Mouse (Mus musculus) lung, adult 2 months (tissue): ENCODE measurements around the gene Tmem210. TPM values are rescaled to one million over a fixed set of nuclear protein-coding genes. Genes with fewer than 3 reads are reported as not detected.

Source experiments
- DNase-seq: peaks from one replicate; pipeline ENCODE4 v3.0.0; 2022
- H3K4me1 ChIP-seq: fragments of 200-500 bp; 2 replicates; pipeline ENCODE4 v1.6.1; 2011; ENCODE audit warnings: low read length; ENCODE audit not compliant: control insufficient read depth, insufficient read depth
- H3K4me3 ChIP-seq: fragments of 200-500 bp; replicated peaks from 2 replicates; pipeline ENCODE3; 2011; ENCODE audit warnings: low read depth, mild to moderate bottlenecking, control low read depth, low read length; ENCODE audit errors: extremely low read depth
- CTCF ChIP-seq: fragments of 200-500 bp; IDR thresholded peaks from 2 replicates; pipeline ENCODE4 v1.5.1; 2011; ENCODE audit warnings: mild to moderate bottlenecking, low read length, control low read depth; ENCODE audit not compliant: insufficient read depth
- POLR2A ChIP-seq: fragments of 200-500 bp; IDR thresholded peaks from 2 replicates; pipeline ENCODE4 v1.6.1; 2011; ENCODE audit warnings: low read depth, mild to moderate bottlenecking, control low read depth, low read length, borderline replicate concordance; ENCODE audit errors: extremely low read depth
- WGBS: fragments of 180-500 bp; shearing (Covaris S2); methylation state at CpG from one replicate; pipeline ENCODE4 v1.1.7; 2018; 5-methylcytosine and 5-hydroxymethylcytosine counted together
- polyA plus RNA-seq: library from polyadenylated mRNA; depleted of rRNA; stranded (reverse); fragments of >200 nt; gene quantifications from 2 replicates; pipeline ENCODE4 v1.2.3, GENCODE M21; 2012

Gene Tmem210
- polyA plus RNA-seq, 1 experiment = not detected

GRCm38 (mm10) chr2:25264851-25265250 lies 23.1 kb upstream of the Tmem210 start:
- no peak overlapping the region for H3K4me3 ChIP-seq
- TF ChIP-seq CTCF = no peak
- no peak for TF ChIP-seq POLR2A
- DNase-seq = no peak
- WGBS = 44% methylated on average over 3 of the region's 3 CpGs
- H3K4me1 ChIP-seq = peaks cover 10% of the 10 kb centered on the region

GRCm38 (mm10) chr2:25265897-25266656 lies 21.9 kb upstream of the Tmem210 start:
- 51% methylated on average over 6 of the region's 6 CpGs for WGBS
- H3K4me1 ChIP-seq = peaks cover 10% of the 10 kb centered on the region
- H3K4me3 ChIP-seq = no peak overlapping the region
- TF ChIP-seq CTCF (no peak), POLR2A (no peak)
- no peak for DNase-seq

GRCm38 (mm10) chr2:25266720-25267119 lies 21.2 kb upstream of the Tmem210 start:
- 20% methylated on average over 2 of the region's 2 CpGs for WGBS
- TF ChIP-seq CTCF = no peak
- TF ChIP-seq POLR2A = no peak
- Histone ChIP-seq H3K4me1 (peaks cover 15% of the 10 kb centered on the region), H3K4me3 (no peak overlapping the region)
- DNase-seq = no peak

GRCm38 (mm10) chr2:25267241-25267640 lies 20.7 kb upstream of the Tmem210 start:
- DNase-seq = no peak
- Histone ChIP-seq H3K4me3 (no peak overlapping the region), H3K4me1 (peaks cover 15% of the 10 kb centered on the region)
- TF ChIP-seq CTCF = no peak
- no peak for TF ChIP-seq POLR2A

- Histone ChIP-seq H3K4me3 (no peak overlapping the region), H3K4me1 (peaks cover 16% of the 10 kb centered on the region)
- no peak for DNase-seq
- TF ChIP-seq CTCF = no peak
- TF ChIP-seq POLR2A = no peak
- 78% methylated on average over 4 of the region's 4 CpGs for WGBS
Observed at GRCm38 (mm10) chr2:25267746-25268309, 20.1 kb upstream of the Tmem210 start.

GRCm38 (mm10) chr2:25271827-25272511 lies 16.0 kb upstream of the Tmem210 start, which contains the start of the genes Ssna1 and Anapc2:
Gene Ssna1, minus strand, starts transcription at chr2:25272438.
Gene Anapc2, plus strand, starts transcription at chr2:25272478.
- under 1% methylated on average over 55 of the region's 55 CpGs for WGBS
- TF ChIP-seq POLR2A (peak; percentile 89; the same call in 1 of the 2 replicates), CTCF (no peak)
- Histone ChIP-seq H3K4me1 (peaks cover 12% of the 10 kb centered on the region), H3K4me3 (peak within 1 kb of the TSS; percentile 72)
- peak; percentile 98 for DNase-seq

GRCm38 (mm10) chr2:25272515-25272914 lies 15.4 kb upstream of the Tmem210 start:
- Histone ChIP-seq H3K4me3 (peak overlapping the region; percentile 72), H3K4me1 (peaks cover 12% of the 10 kb centered on the region)
- no peak for DNase-seq
- WGBS = under 1% methylated on average over 29 of the region's 29 CpGs
- TF ChIP-seq CTCF = no peak
- TF ChIP-seq POLR2A = no peak

- DNase-seq = no peak
- peaks cover 12% of the 10 kb centered on the region for H3K4me1 ChIP-seq
- WGBS = 29% methylated on average over 16 of the region's 16 CpGs
- TF ChIP-seq CTCF = no peak
- TF ChIP-seq POLR2A = no peak
- peak overlapping the region; percentile 72 for H3K4me3 ChIP-seq
Observed at GRCm38 (mm10) chr2:25273010-25273409, 14.9 kb upstream of the Tmem210 start.

- 64% methylated on average over 13 of the region's 13 CpGs for WGBS
- no peaks in the 10 kb centered on the region for H3K4me1 ChIP-seq
- H3K4me3 ChIP-seq = no peak overlapping the region
- TF ChIP-seq CTCF (peak; percentile 75), POLR2A (no peak)
- DNase-seq = peak; percentile 77
Observed at GRCm38 (mm10) chr2:25278928-25279882, 8.7 kb upstream of the Tmem210 start.
